Mouse (Mus musculus) CD8-positive naive resting alpha-beta T cell, adult 57 days (primary cell): ENCODE measurements around the gene Il34. TPM values are rescaled to one million over a fixed set of nuclear protein-coding genes. Genes with fewer than 3 reads are reported as not detected.

ENCODE experiments used
- total RNA-seq: library from RNA; stranded (reverse); gene quantifications from one replicate; pipeline ENCODE4 v1.2.4, GENCODE M21; 2023

Gene Il34
- not detected for total RNA-seq

DNA sequence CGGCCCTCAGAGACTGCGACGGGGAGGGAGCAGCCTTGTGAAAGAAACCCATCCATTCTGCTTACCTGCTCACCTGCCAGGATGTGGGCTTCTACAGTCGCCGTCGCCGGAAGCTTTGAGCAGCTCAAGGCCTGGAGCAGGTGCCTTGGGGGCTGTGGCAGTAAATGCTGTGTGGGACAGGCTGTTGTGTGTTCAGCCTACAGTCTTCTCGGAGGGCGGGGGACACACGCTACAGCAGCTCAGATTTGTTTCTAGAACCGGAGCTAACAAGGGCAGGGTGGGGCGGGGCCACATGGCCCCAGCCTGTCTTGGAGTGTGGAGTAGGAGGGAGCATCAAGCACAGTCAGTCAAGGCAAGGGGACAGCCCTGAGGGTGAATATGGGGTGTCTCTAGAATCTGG is at the start of gene Il34:
Gene Il34 (minus strand): TSS at position 256 of the 400 bp plus-strand sequence.

DNA sequence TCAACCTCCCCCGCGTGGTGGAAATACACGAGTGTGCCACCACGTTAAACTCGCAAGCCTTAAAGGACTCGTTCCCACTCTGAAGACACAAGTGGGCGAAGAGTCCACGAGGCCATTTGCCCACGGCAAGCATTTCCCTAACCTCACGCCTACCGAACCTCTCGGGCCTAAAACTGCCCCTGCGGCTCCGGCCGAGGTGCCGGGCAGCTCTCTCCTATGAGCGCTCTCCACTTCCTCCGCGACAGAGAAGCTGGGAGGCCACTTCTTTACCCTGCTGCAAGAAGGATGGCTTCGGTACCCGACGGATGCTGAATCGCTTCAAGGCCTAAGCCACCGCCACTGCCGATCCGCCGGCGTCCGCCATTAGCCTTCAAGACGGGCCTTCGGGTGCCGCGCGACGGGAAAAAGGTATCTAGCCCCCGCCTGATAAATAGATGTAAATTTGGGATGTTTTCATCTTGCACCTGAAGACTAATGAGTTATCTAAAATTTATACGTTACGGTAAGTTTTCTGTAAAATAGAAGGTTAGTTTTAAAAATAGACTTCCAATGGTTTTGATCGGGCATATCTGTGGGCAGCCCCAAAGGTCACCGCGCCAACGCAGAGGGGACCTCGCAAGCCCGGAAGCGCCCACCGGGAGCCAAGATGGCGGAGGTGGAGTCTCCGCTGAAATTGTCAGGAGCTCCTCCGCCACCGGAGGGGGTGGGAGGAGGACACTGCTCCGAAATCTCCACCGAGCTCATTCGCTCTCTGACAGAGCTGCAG is 40.9 kb upstream of the Il34 start, which contains the start of the genes Cog4 and Sf3b3:
Gene Cog4 (plus strand): TSS at position 196 of the 766 bp plus-strand sequence.
Gene Sf3b3 (minus strand): TSS at position 383 of the 766 bp plus-strand sequence.

DNA sequence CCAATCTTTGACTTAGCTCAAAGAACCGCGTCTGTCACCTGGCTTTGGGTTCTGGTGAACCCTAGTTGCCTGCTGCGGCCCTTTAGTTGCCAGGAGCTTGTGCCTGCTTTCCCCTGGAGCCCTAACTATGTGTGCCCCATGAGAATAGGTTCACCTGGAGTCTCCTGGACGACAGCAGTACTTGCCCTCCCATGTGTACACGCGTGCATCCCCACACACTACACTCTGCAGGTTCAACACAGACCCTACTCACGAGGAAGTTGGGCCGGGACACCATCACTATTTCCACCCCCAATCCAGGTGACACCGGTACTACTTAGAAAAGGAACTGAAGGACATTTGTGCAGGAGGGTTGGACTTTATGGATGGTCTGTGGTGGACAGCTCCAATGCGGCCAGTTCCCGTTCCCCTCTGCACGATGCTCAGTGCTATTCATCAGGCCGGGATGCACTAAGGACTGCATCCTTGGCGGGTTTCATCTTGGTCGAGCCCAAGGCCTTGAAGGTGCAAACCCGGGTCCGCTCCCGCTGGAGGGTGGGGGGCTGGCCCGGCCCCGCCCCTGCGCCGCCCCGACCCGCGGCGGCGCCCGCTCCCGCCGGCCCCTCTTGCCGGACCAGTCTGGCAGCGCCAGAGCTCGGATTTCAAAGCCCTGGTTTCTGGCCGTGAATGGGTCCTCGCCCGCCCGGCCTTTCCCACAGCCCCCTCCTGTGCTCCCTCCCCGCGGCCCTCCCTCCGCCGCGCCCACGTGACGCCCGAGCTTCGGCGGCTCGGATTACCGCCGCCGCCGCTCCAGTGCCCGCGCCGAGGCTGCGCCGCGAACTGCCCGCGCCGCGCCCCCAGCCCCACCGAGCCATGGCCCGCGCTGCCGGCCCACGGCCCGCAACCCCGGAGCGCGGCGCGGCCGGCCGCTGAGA is 84.8 kb downstream of the Il34 start, which contains the start of gene Mtss1l:
Gene Mtss1l (plus strand): TSS at position 792 of the 914 bp plus-strand sequence.

Other genes with a start within 250 kb of the Il34 start
- gene Vac14, start 187.3 kb downstream of the Il34 start, total RNA-seq: 54.8 TPM
- 3.3 TPM for gene Mtss1l, start 84.4 kb downstream of the Il34 start, total RNA-seq
- 45.7 TPM for gene Cog4, start 40.7 kb upstream of the Il34 start, total RNA-seq
- 162 TPM for gene Sf3b3, start 40.9 kb upstream of the Il34 start, total RNA-seq
- 10.4 TPM for gene Fuk, start 96.6 kb upstream of the Il34 start, total RNA-seq
- 3.1 TPM for gene St3gal2, start 114.0 kb upstream of the Il34 start, total RNA-seq
- gene Ddx19a, start 191.9 kb upstream of the Il34 start, total RNA-seq: 62.6 TPM
- 20.9 TPM for gene Ddx19b, start 225.8 kb upstream of the Il34 start, total RNA-seq
- gene Aars, start 227.2 kb upstream of the Il34 start, total RNA-seq: 43.0 TPM